In the genomic region with DNA sequence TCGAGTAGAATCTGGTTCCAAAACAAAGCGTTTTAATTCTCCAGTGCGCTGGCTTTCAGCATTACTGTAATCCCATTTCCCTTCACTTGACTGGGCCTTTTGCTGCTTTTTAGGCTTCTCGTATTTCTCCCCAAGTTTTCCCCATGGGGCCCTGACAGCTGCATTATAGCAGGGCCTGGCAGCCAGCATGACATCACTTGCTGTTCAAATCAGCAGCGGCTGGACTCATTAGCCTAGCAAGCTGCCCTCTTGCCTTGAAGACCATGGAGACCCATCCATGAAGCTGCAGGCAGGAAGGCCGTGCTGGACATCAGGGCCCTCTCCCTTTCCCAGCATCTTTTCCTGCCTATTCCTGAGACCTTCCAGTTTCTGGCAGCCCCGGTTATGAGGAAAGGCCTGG, we compare ENCODE assay signal across 9 mouse cellular contexts.
A peak's percentile ranks its signal among the peaks of the same experiment; 100 is the strongest.
DNase-seq lines count a peak whose midpoint lies in the region; ATAC-seq and TF ChIP-seq lines count a peak whose summit lies in the region.
"Had no signal": no experiment of that assay in that cellular context is flagged by ENCODE, and none has a peak within 500 bp of the region (broad histone marks: within the 10 kb centered on the region; RNA-seq: fewer than 3 reads in every experiment).

No protein-coding gene starts in this region.

- H3K27me3 ChIP-seq in C2C12 (ENCODE audit: control insufficient read depth, insufficient read depth, insufficient read length), result no peaks in the 10 kb centered on the region
- no peaks in the 10 kb centered on the region for H3K27me3 ChIP-seq in forebrain, embryonic 16.5 days (replicated peaks; ENCODE audit: control insufficient read depth, insufficient read depth, low read length)
- no peaks in the 10 kb centered on the region for H3K27me3 ChIP-seq in lung, postnatal 0 days (replicated peaks; ENCODE audit: insufficient read depth, low read length)

- H3ac ChIP-seq in C2C12 (ENCODE audit: control insufficient read depth, insufficient read length, low read depth), result no peak overlapping the region

- peaks cover 25% of the 10 kb centered on the region for H3K4me1 ChIP-seq in forebrain, embryonic 16.5 days (replicated peaks; ENCODE audit: control insufficient read depth, insufficient read depth, low read length)
- peaks cover 7% of the 10 kb centered on the region; the same call in 1 of the 2 replicates for H3K4me1 ChIP-seq in lung, postnatal 0 days (ENCODE audit: insufficient read depth, low read depth, low read length)

- 6% methylated on average over 7 of the region's 7 CpGs for WGBS in forebrain, embryonic 16.5 days
- WGBS in lung, postnatal 0 days, result 52% methylated on average over 7 of the region's 7 CpGs

- H3K27ac ChIP-seq in forebrain, embryonic 16.5 days (ENCODE audit: low read length), result peak overlapping the region; percentile 88
- H3K27ac ChIP-seq in lung, postnatal 0 days (ENCODE audit: low read length), result no peak overlapping the region
- H3K27ac ChIP-seq: liver, embryonic 14.5 days had no signal

- H3K36me3 ChIP-seq in C2C12 (ENCODE audit: control insufficient read depth, insufficient read depth), result no peaks in the 10 kb centered on the region
- H3K36me3 ChIP-seq in forebrain, embryonic 16.5 days (ENCODE audit: control insufficient read depth, insufficient read depth), result no peaks in the 10 kb centered on the region
- H3K36me3 ChIP-seq in lung, postnatal 0 days (ENCODE audit: insufficient read depth, low read length), result no peaks in the 10 kb centered on the region

- peak; percentile 78 for ATAC-seq in forebrain, embryonic 16.5 days
- ATAC-seq in lung, postnatal 0 days, result peak; percentile 18; the same call in 1 of the 2 replicates
- no peak for ATAC-seq in cerebellum, adult (ENCODE audit: insufficient number of reproducible peaks, low FRiP score, low TSS enrichment)

- DNase-seq in gastrocnemius, postnatal 10 days, result peak; percentile 43
- no peak for DNase-seq in gastrocnemius, adult 18-20 months (ENCODE audit: low spot score)
- DNase-seq in lung, postnatal 0 days (ENCODE audit: low spot score), result peak; percentile 44
- DNase-seq in thymus, postnatal 10 days (ENCODE audit: low spot score in 2 of 2), result no peak
- DNase-seq in natural killer cell, adult 2 months (ENCODE audit: low spot score in 2 of 2), result no peak

- no peak overlapping the region for H3K4me3 ChIP-seq in C2C12 (ENCODE audit: insufficient read depth, poor library complexity, severe bottlenecking)
- no peak overlapping the region for H3K4me3 ChIP-seq in forebrain, embryonic 16.5 days (replicated peaks; ENCODE audit: low read length)
- no peak overlapping the region for H3K4me3 ChIP-seq in lung, postnatal 0 days (ENCODE audit: low read depth, low read length)

- no peaks in the 10 kb centered on the region for H3K9me3 ChIP-seq in forebrain, embryonic 16.5 days (ENCODE audit: control insufficient read depth, low read length)
- H3K9me3 ChIP-seq in lung, postnatal 0 days (ENCODE audit: low read length), result no peaks in the 10 kb centered on the region

- no peak overlapping the region for H3K4me2 ChIP-seq in forebrain, embryonic 16.5 days (ENCODE audit: low read length)
- H3K4me2 ChIP-seq in lung, postnatal 0 days (replicated peaks; ENCODE audit: low read depth, low read length), result no peak overlapping the region

- H3K9ac ChIP-seq in forebrain, embryonic 16.5 days (replicated peaks; ENCODE audit: low read depth, low read length), result 0 out of 2 replicates have a peak overlapping the region, but pooled peaks have one; percentile 13
- H3K9ac ChIP-seq in lung, postnatal 0 days (replicated peaks; ENCODE audit: low read depth), result no peak overlapping the region
- H3K9ac ChIP-seq: liver, embryonic 14.5 days had no signal

- no peak for TF ChIP-seq CTCF in C2C12 (IDR thresholded peaks at IDR 0.05; ENCODE audit: control insufficient read depth, insufficient read depth, insufficient read length)
- no peak for TF ChIP-seq CTCF in lung, postnatal 0 days (IDR thresholded peaks at IDR 0.05)

- H3K79me3 ChIP-seq in C2C12 (ENCODE audit: low read depth), result no peaks in the 10 kb centered on the region

- TF ChIP-seq EP300 in lung, postnatal 0 days (IDR thresholded peaks at IDR 0.05), result no peak

- no peaks in the 10 kb centered on the region for H3K79me2 ChIP-seq in C2C12 (ENCODE audit: control insufficient read depth, insufficient read depth)

TF ChIP-seq in C2C12, 6 proteins besides CTCF, POLR2A, EP300 and RAD21:
- TF ChIP-seq MYOG (IDR thresholded peaks at IDR 0.05; ENCODE audit: control insufficient read depth, extremely low read depth, insufficient read length) (no peak), MYOD1 (IDR thresholded peaks at IDR 0.05; ENCODE audit: control insufficient read depth, insufficient read length, low read depth) (peak; percentile 48), CEBPB (IDR thresholded peaks at IDR 0.05; ENCODE audit: low read depth) (no peak), USF1 (IDR thresholded peaks at IDR 0.05; ENCODE audit: low read depth) (no peak)

Comparison
In these comparisons a context has a peak if more than half of its experiments do, and no peak if none do; other contexts are left out.
1. DNase-seq: peak in gastrocnemius, postnatal 10 days (single experiment) and lung, postnatal 0 days (single experiment); none in gastrocnemius, adult 18-20 months (single experiment), thymus, postnatal 10 days (0 of 2) and natural killer cell, adult 2 months (0 of 2).